Mouse (Mus musculus): ENCODE data around the gene Tmem221.

DNA sequence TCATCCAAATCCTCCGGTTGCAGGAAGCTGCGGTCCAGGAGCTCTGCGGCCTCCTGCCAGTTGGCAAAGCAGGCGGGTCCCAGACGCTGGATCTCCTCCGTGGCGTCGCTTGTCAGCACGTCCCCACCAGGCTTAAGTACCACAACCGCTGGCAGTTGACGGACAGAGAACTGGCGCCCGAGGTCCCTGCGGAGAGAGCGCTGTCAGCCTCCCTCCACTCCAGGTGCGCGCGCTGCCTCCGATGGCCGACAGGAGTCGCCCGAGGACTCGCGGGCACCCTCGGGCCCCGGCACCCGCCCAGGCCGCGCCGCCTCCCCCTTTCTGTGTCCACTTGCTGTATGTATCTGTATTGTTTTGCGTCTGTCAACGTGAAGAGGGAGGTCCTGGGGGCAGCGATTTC, 4.1 kb upstream of the Tmem221 start:
- no peak for TF ChIP-seq GATA1 (IDR thresholded peaks at IDR 0.05; ENCODE audit: borderline replicate concordance, low read length)
- TF ChIP-seq FLI1 (IDR thresholded peaks at IDR 0.05; ENCODE audit: low read length), result no peak
